Mouse (Mus musculus) adrenal gland, postnatal 10 days (tissue): ENCODE results near the gene Wars2. TPM values are rescaled to one million over a fixed set of nuclear protein-coding genes. Genes with fewer than 3 reads are reported as not detected.

ENCODE experiments used
- DNase-seq: peaks from one replicate; pipeline ENCODE4 v3.0.0; 2021; ENCODE audit warnings: mixed read lengths
- total RNA-seq, 2 experiments: library from RNA; stranded (reverse); gene quantifications; 2 replicates each; pipeline ENCODE4 v1.2.3; 2021

Wars2 gene
- total RNA-seq, 2 experiments from 2014 or later = 11.4 to 12.6 TPM

GRCm38 (mm10) chr3:99247996-99248801 lies 107.3 kb downstream of the Wars2 start:
- DNase-seq = no peak

GRCm38 (mm10) chr3:99248831-99249550 lies 108.1 kb downstream of the Wars2 start:
- no peak for DNase-seq

GRCm38 (mm10) chr3:99249551-99249870 lies 108.6 kb downstream of the Wars2 start:
- DNase-seq = no peak

GRCm38 (mm10) chr3:99249906-99250305 lies 109.0 kb downstream of the Wars2 start:
- DNase-seq = no peak

- DNase-seq = no peak
These were observed 110.7 kb downstream of the Wars2 start for GRCm38 (mm10) chr3:99251271-99252165.

DNA sequence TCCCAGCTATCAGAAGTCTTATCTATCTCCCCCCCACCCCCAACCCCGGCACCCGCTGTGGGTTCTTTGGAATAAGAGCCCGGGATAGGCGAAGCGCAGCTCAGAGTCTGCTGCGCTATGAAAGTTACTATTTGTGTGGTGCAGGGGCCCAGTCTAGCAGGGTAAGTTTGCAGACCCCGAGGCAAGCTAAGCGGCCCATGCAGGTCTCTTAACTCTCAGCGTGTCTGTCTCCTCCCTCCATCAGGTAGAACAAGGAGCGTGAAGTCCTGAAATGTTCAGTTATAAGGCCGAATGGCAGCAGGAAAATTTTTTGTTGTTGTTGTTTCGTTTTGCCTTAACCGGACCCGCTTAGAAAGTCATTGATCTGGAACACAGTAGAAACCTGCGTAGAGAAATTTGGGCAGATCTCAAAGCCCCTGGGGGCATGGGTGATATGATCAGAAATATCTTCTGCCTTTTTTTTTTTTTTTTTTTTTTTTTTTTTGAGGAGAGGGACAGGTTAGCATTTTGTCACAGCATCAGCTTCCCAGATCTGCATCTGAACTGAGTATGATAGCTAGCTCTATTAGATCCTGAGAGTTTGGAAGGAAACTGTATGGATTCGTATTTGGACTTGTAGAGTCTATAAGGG lies 111.7 kb downstream of the Wars2 start:
- no peak for DNase-seq

DNA sequence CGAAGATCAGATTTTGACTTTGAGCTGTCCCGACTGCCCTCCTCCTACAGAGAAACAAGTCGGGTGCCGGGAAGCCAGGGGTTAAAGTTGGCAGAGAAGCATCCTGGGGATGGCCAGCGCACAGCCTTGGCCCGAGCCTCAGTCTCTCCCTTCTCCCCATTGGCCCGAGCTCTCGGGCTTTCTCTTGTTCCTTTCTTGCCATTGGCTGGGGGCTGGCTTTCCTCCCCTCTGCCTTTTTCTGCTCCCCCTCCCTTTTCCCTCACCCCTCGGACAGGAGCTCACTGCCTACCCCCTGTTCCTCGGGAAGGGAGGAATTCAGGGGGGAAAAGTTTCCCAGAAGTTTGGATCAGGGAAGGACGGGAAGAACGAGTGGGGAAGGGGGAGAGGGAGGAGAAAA lies 112.2 kb downstream of the Wars2 start:
- DNase-seq = no peak

GRCm38 (mm10) chr3:99253497-99254451 lies 112.9 kb downstream of the Wars2 start:
- peak; percentile 35 for DNase-seq

GRCm38 (mm10) chr3:99254559-99255151 lies 113.8 kb downstream of the Wars2 start:
- DNase-seq = no peak

DNA sequence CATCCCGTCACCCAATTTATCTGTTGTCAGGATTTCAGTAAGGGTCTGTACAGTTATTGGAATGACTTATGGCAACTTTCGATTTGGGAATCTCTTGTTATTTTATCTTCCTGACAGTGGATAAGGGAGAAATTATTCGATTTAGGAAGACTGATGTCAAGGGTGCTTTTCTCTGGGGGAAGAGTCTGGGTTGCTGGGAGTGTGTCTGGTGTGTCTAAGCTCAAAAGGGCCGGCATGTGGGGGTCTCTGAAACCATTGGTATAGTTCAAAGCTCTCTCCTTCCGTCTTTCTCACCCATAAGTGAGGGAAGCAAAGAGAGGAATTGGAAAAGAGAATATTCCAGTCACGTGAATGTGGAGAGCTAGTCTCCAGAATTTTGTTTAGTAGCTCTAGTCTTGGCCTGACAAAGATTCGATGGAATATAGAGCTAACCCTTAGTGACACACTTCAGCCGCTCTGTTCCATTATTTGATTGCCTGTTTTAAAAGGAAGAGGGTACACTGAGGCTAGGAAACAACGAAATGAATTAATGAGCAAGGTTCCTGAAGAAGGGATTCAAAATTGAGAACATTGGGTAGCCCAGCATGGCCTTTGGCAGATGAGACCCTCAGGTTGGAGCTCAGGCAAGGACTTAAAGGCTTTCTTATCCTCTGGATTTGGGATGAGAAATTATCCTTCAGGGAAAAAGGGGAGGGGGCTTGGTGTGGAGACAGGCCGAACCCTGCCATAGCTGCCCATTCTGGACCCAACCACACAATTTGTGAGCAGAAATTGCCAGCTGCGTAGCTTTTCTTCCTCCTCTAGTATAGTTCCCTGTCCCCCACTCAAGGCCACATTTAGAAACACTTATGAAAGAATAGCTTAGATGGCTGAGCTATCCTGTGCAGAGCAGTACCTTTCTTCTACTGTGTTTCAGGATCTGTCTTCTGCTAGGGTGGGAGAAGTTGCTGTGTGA lies 114.8 kb downstream of the Wars2 start:
- no peak for DNase-seq

- DNase-seq = no peak
These were observed 115.5 kb downstream of the Wars2 start for GRCm38 (mm10) chr3:99256366-99256750.

DNA sequence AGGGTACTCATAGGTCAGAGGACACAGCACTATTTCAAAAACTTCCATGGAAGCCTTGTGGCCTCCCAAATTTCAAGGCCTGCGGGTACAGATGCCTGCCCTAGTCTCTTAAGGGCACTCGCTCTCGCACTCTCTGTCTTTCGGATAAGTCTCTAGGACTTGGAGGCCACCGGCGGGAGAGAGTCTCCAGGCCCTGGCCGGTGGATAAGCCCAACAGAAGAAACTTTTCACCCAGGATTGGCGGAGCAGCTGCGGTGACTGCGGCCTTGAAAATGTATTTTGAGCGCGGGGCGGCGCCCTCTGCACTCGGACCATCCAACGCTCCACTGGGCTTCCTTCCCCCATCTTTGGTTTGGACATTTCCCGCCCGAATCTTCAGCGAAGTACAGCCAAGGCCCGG lies 115.9 kb downstream of the Wars2 start:
- DNase-seq = no peak

- DNase-seq = no peak
These were observed 117.0 kb downstream of the Wars2 start for GRCm38 (mm10) chr3:99257586-99258577.

DNA sequence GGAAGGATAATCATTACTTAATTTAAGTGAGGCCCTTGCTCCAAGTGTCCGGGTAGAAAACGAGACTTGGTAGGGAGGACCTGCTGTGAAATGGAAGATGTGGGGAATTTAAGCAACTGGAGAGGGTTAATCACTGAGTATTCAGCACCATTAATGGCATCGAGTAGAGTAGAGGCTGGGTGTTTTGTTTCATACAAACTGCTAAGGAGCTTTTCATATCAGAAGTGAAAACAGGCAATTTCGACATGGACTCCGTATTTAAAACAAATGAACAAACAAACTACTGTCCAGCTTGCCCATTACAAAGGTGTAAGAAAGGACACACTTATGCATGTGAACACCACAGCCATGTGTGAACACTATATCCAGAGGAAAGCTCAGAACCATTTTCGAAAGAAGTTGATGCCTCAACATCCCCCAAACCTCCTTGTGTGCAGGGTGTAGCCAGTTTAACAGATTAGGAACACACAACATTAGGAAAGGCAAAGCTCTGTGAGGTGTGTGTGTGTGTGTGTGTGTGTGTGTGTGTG lies 118.9 kb downstream of the Wars2 start:
- no peak for DNase-seq

GRCm38 (mm10) chr3:99260395-99260794 lies 119.5 kb downstream of the Wars2 start:
- no peak for DNase-seq

GRCm38 (mm10) chr3:99261371-99261791 lies 120.5 kb downstream of the Wars2 start:
- DNase-seq = no peak

DNA sequence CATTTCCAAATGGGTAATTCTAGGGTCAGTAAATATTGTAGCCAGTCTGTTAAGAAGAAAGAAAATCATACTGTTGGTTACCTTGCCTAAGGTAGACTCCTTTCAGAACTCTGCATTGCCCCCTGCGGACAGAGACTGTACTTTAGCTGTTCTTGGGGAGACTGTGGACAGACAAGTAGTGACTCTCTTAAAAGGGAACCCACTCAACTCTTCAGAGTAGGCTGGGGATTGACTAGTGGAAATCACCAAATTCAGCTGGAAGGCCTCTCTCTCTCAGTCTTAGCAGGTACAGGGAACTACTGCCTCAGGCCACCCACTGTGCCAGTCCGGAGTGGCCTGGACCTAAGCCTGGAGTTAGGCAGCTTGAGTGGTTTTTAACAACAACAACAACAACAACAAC lies 121.1 kb downstream of the Wars2 start:
- DNase-seq = no peak

GRCm38 (mm10) chr3:99263471-99263903 lies 122.6 kb downstream of the Wars2 start:
- no peak for DNase-seq
